In the genomic region with DNA sequence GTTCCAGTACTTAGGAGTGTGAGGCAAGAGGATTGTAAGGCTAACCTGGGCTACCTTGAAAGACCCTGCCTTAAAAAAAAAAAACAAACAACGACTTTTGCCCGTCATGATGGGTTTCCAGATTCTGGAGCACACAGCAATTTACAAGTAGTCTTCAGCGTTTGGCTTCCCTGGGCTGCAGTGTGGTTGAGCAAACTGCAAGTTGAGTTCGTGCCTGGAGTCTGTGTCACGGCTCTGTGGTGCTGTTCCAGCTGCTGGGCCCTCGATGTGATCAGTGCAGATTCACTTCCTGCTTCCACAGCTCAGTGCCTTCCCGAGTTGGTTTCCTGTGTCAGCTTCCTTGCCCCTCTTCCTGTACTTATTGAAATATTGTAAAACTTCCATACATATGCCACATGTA, we compare ENCODE assay signal across 8 mouse cellular contexts. TPM values are rescaled to one million over a fixed set of nuclear protein-coding genes. Genes with fewer than 3 reads are reported as not detected.
A peak's percentile ranks its signal among the peaks of the same experiment; 100 is the strongest.
DNase-seq lines count a peak whose midpoint lies in the region; ATAC-seq lines count a peak whose summit lies in the region.

No protein-coding gene starts in this region.

- H3K9me3 ChIP-seq in heart, embryonic 13.5 days = no peaks in the 10 kb centered on the region
- H3K9me3 ChIP-seq in neural tube, embryonic 14.5 days (ENCODE audit: control insufficient read depth, low read length) = no peaks in the 10 kb centered on the region

- H3K27me3 ChIP-seq in heart, embryonic 13.5 days (replicated peaks) = no peaks in the 10 kb centered on the region
- no peaks in the 10 kb centered on the region for H3K27me3 ChIP-seq in neural tube, embryonic 14.5 days (ENCODE audit: control insufficient read depth, insufficient read depth, low read length)

- peaks cover 28% of the 10 kb centered on the region for H3K4me1 ChIP-seq in heart, embryonic 13.5 days
- H3K4me1 ChIP-seq in neural tube, embryonic 14.5 days (ENCODE audit: control insufficient read depth, insufficient read depth, low read length) = no peaks in the 10 kb centered on the region

- no peak overlapping the region for H3K9ac ChIP-seq in heart, embryonic 13.5 days
- H3K9ac ChIP-seq in neural tube, embryonic 14.5 days (replicated peaks; ENCODE audit: low read depth, low read length) = no peak overlapping the region

- ATAC-seq in heart, embryonic 13.5 days (ENCODE audit: extremely low read depth, insufficient number of reproducible peaks, low FRiP score, low TSS enrichment) = no peak
- no peak for ATAC-seq in neural tube, embryonic 14.5 days (ENCODE audit: low read depth)

- WGBS in heart, embryonic 13.5 days = 43% methylated on average over 7 of the region's 7 CpGs
- WGBS in neural tube, embryonic 14.5 days = 71% methylated on average over 7 of the region's 7 CpGs

- peak; percentile 11 for DNase-seq in thymus, postnatal 0 days (ENCODE audit: low spot score)
- DNase-seq in thymus, postnatal 4 days = no peak
- peak; percentile 23 for DNase-seq in liver
- DNase-seq in cerebellum, adult 11-12 months = no peak
- DNase-seq in frontal cortex, postnatal 25 days (ENCODE audit: low spot score in 2 of 2) = no peak
- DNase-seq in adrenal gland, adult 18-20 months (ENCODE audit: low spot score in 2 of 2) = no peak

- no peak overlapping the region for H3K4me2 ChIP-seq in heart, embryonic 13.5 days
- H3K4me2 ChIP-seq in neural tube, embryonic 14.5 days (ENCODE audit: low read depth, low read length) = no peak overlapping the region

- peaks cover 41% of the 10 kb centered on the region for H3K36me3 ChIP-seq in heart, embryonic 13.5 days
- peaks cover 10% of the 10 kb centered on the region; the same call in 1 of the 2 replicates for H3K36me3 ChIP-seq in neural tube, embryonic 14.5 days (ENCODE audit: control insufficient read depth, insufficient read depth, low read length)

- no peak overlapping the region for H3K4me3 ChIP-seq in heart, embryonic 13.5 days
- H3K4me3 ChIP-seq in neural tube, embryonic 14.5 days (ENCODE audit: low read depth, low read length) = no peak overlapping the region

- H3K27ac ChIP-seq in heart, embryonic 13.5 days (replicated peaks) = peak overlapping the region; percentile 71
- peak overlapping the region; percentile 55; the same call in 1 of the 2 replicates for H3K27ac ChIP-seq in neural tube, embryonic 14.5 days (ENCODE audit: low read depth, low read length)

RNA-seq across cellular contexts. Expression of gene Trp53bp2, which starts 52.3 kb away (rescaled TPM):
- 10.8 and 12.2 TPM in 2 replicates for polyA plus RNA-seq in thymus, postnatal 0 days (2015; fragmentation: Nextera tagmentation; extraction: Ambion mirVana)
- polyA plus RNA-seq in heart, embryonic 13.5 days (2015; fragmentation: Nextera tagmentation; extraction: Ambion mirVana) = 12.2 and 12.7 TPM in 2 replicates
- 16.9 and 23.8 TPM in 2 replicates for polyA plus RNA-seq in neural tube, embryonic 14.5 days (2014; fragmentation: Nextera tagmentation; extraction: Ambion mirVana)
- 10 to 100 TPM; 17.5 to 20.2 TPM for total RNA-seq in adrenal gland, adult 18-20 months (2021)

RNA-seq across cellular contexts. Expression of gene Capn2, which starts 56.1 kb away (rescaled TPM):
- 48.7 and 50.6 TPM in 2 replicates for polyA plus RNA-seq in thymus, postnatal 0 days (2015; fragmentation: Nextera tagmentation; extraction: Ambion mirVana)
- polyA plus RNA-seq in heart, embryonic 13.5 days (2015; fragmentation: Nextera tagmentation; extraction: Ambion mirVana) = 90.2 and 93.3 TPM in 2 replicates
- 64.8 and 91.7 TPM in 2 replicates for polyA plus RNA-seq in neural tube, embryonic 14.5 days (2014; fragmentation: Nextera tagmentation; extraction: Ambion mirVana)
- total RNA-seq in adrenal gland, adult 18-20 months (2021) = 100 to 1,000 TPM in 1 of 2 experiments, 10 to 100 TPM in 1; 63.1 to 122 TPM

Comparison
In these comparisons a context has a peak if more than half of its experiments do, and no peak if none do; other contexts are left out.
1. DNase-seq: peak in thymus, postnatal 0 days (single experiment) and liver (single experiment); none in thymus, postnatal 4 days (single experiment), cerebellum, adult 11-12 months (single experiment), frontal cortex, postnatal 25 days (0 of 2) and adrenal gland, adult 18-20 months (0 of 2).